Mouse (Mus musculus) heart, embryonic 11.5 days (tissue): Measurements from ENCODE around the gene Ccdc151. TPM values are rescaled to one million over a fixed set of nuclear protein-coding genes. Genes with fewer than 3 reads are reported as not detected.

Source experiments
- ATAC-seq: fragments of 200-750 bp; cut with Nextera tagmentation; replicated peaks from 2 replicates; pipeline ENCODE4 v1.8.0; 2017; ENCODE audit warnings: moderate library complexity; ENCODE audit not compliant: insufficient number of reproducible peaks, low FRiP score, low TSS enrichment
- H3K27ac ChIP-seq: fragments of 300-500 bp; sonication (generic); 2 replicates; pipeline ENCODE4 v1.5.1; 2014; ENCODE audit warnings: mild to moderate bottlenecking, low read depth, low read length
- H3K27me3 ChIP-seq: fragments of 300-500 bp; sonication (generic); 2 replicates; pipeline ENCODE4 v1.6.1; 2014; ENCODE audit warnings: mild to moderate bottlenecking, low read length, mixed read lengths; ENCODE audit not compliant: control insufficient read depth, insufficient read depth
- H3K36me3 ChIP-seq: fragments of 300-500 bp; sonication (generic); 2 replicates; pipeline ENCODE4 v1.6.1; 2014; ENCODE audit warnings: mild to moderate bottlenecking, low read length, moderate library complexity, mixed read lengths; ENCODE audit not compliant: control insufficient read depth, insufficient read depth
- H3K4me1 ChIP-seq: fragments of 300-500 bp; sonication (generic); 2 replicates; pipeline ENCODE4 v1.6.1; 2014; ENCODE audit warnings: low read length; ENCODE audit not compliant: control insufficient read depth, insufficient read depth
- H3K4me2 ChIP-seq: fragments of 300-500 bp; sonication (generic); 2 replicates; pipeline ENCODE4 v1.6.1; 2014; ENCODE audit warnings: mild to moderate bottlenecking, moderate library complexity
- H3K4me3 ChIP-seq: fragments of 300-500 bp; sonication (generic); 2 replicates; pipeline ENCODE4 v1.5.1; 2014; ENCODE audit warnings: low read depth, low read length
- H3K9ac ChIP-seq: fragments of 300-500 bp; sonication (generic); 2 replicates; pipeline ENCODE4 v1.6.1; 2014; ENCODE audit warnings: mild to moderate bottlenecking, low read depth, low read length, moderate library complexity
- H3K9me3 ChIP-seq: fragments of 300-500 bp; sonication (generic); replicated peaks from 2 replicates; pipeline ENCODE4 v1.6.1; 2016; ENCODE audit warnings: low read length; ENCODE audit not compliant: control insufficient read depth
- WGBS: fragments of 180-500 bp; shearing (Covaris S2); extraction: QIAGEN DNeasy Blood & Tissue Kit; methylation state at CpG from one replicate; pipeline ENCODE4 v1.1.7; 2014; ENCODE audit not compliant: insufficient replicate concordance; 5-methylcytosine and 5-hydroxymethylcytosine counted together
- polyA plus RNA-seq: library from polyadenylated mRNA; unstranded; fragments of >200 nt; fragmentation: Nextera tagmentation; extraction: Ambion mirVana; gene quantifications from 2 replicates; pipeline ENCODE4 v1.2.1, GENCODE M21; 2014

The Ccdc151 gene
- polyA plus RNA-seq, 1 experiment from 2014 or later, result not detected

DNA sequence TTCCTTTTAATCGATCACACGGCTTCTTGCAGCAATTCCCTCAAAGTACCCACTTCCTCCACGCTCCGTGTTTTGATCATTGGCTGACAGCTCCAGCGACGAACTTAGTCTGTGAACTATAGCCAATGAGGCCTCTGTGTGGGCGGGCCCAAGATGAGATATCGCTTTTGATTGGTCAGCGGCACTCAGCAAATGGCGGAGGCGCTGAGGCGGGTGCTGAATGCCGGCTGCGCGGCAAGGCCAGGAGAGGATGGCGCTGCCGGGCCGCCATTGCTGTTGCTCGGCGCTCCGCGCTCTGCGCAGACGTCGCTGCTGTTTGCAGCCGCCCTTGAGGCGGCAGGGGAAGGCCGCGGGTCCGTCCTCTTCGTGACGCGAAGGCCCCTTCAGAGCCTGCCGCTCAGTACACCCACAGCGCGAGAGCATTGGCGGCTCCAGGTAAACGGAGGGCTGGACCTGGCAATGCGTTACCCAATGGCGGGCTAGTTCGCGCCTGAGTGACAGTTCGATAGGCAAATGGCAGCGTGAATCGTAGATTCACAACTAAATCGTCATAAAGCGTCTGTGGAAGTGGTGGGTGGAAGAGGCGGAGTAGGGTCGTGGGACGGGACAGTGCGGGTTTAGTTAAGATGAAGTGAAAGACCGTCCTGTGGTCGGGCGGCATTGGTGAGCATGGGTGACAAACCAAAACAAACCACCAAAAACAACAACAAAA lies 46.7 kb downstream of the Ccdc151 start, which contains the start of gene Swsap1:
Gene Swsap1 (plus strand): TSS at position 186 of the 712 bp plus-strand sequence.
- whole genome bisulfite sequencing, result under 1% methylated on average over 54 of the region's 54 CpGs

DNA sequence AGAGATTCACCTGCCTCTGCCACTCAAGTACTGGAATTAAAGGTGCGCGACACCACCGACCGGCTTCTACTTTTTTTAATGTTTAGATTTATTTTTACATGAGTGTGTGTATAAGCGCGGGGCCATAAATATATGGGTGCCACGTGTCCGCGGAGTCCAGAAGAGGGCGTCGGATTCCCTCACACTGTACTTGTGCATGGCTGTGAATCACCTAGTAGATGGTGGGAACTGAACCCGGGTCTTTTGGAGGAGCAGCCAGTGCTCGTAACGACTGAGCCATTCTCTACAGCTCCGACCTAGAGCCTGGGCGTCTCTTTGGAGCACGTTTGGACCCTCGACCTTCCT lies 47.2 kb downstream of the Ccdc151 start:
- 1% methylated on average over 18 of the region's 18 CpGs for WGBS
- peak overlapping the region; percentile 69 for H3K4me3 ChIP-seq
- no peaks in the 10 kb centered on the region; the same call in 1 of the 2 replicates for H3K36me3 ChIP-seq

More for the DNA sequence above, 46.7 kb downstream of the Ccdc151 start, which contains the start of gene Swsap1:
- H3K4me1 ChIP-seq, result peaks cover 1% of the 10 kb centered on the region; the same call in 1 of the 2 replicates
- peak; percentile 94 for ATAC-seq
- peaks cover 11% of the 10 kb centered on the region for H3K27me3 ChIP-seq
- H3K9me3 ChIP-seq, result no peaks in the 10 kb centered on the region
- peak within 1 kb of the TSS; percentile 69 for H3K4me3 ChIP-seq
- no peaks in the 10 kb centered on the region; the same call in 1 of the 2 replicates for H3K36me3 ChIP-seq
- peak within 1 kb of the TSS; percentile 89 for H3K27ac ChIP-seq
- peak within 1 kb of the TSS; percentile 65 for H3K4me2 ChIP-seq
- H3K9ac ChIP-seq, result peak within 1 kb of the TSS; percentile 87

DNA sequence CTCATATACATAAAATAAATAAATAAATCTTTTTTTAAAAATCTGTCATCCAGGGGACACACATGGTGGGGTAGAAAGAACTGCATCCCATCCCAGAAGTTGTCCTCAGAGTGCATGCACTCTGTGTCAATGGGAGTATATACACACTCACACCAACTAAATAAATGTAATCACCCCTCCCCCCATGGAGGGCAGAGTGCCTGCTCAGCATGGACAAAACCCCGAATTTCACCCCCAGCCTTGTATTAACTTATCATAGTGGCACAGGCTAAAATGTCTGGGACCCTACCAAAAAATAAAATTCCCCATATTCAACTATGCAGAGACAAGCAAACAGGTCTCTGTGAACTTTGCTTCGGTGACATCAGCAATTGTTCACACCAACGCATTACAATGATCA lies 47.8 kb downstream of the Ccdc151 start:
- ATAC-seq, result no peak
- H3K27me3 ChIP-seq, result peaks cover 5% of the 10 kb centered on the region; the same call in 1 of the 2 replicates
- H3K9ac ChIP-seq, result no peak overlapping the region
- H3K9me3 ChIP-seq, result no peaks in the 10 kb centered on the region
- no peak overlapping the region for H3K27ac ChIP-seq
- H3K4me2 ChIP-seq, result peak overlapping the region; percentile 65
- H3K4me3 ChIP-seq, result no peak overlapping the region
- WGBS, result 82% methylated on average over 3 of the region's 3 CpGs
- H3K36me3 ChIP-seq, result no peaks in the 10 kb centered on the region; the same call in 1 of the 2 replicates
- H3K4me1 ChIP-seq, result no peaks in the 10 kb centered on the region

More for the DNA sequence above, 47.2 kb downstream of the Ccdc151 start:
- H3K9ac ChIP-seq, result peak overlapping the region; percentile 87
- ATAC-seq, result peak; percentile 55; the same call in 1 of the 2 replicates
- H3K4me1 ChIP-seq, result no peaks in the 10 kb centered on the region
- H3K9me3 ChIP-seq, result no peaks in the 10 kb centered on the region
- H3K4me2 ChIP-seq, result peak overlapping the region; percentile 65
- H3K27ac ChIP-seq, result peak overlapping the region; percentile 16; the same call in 1 of the 2 replicates
- H3K27me3 ChIP-seq, result peaks cover 8% of the 10 kb centered on the region; the same call in 1 of the 2 replicates

DNA sequence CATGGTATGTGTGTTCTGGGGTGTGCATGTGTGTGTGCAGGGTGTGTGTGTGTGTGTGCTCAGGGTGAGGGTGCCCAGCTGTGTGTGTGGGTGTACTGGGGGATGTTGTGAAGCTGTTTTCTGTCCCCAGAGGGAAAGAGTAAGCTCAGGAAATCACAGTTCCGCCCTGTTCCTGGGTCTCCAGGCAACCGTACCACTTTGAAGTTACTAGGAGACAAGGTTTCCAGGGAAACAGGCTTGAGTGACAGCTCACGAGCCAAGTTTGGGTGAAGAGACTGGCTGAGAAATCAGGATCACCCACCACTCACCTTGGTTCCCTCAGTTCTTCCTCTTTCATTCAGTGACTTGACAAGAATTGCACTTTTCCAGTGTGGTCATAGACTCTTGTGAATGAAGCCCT lies 48.8 kb downstream of the Ccdc151 start:
- Histone ChIP-seq H3K4me3 (no peak overlapping the region), H3K9ac (no peak overlapping the region), H3K4me2 (no peak overlapping the region), H3K27me3 (peaks cover 7% of the 10 kb centered on the region), H3K27ac (no peak overlapping the region), H3K9me3 (no peaks in the 10 kb centered on the region), H3K36me3 (no peaks in the 10 kb centered on the region; the same call in 1 of the 2 replicates), H3K4me1 (no peaks in the 10 kb centered on the region)
- 15% methylated on average over 3 of the region's 3 CpGs for WGBS
- ATAC-seq, result no peak

DNA sequence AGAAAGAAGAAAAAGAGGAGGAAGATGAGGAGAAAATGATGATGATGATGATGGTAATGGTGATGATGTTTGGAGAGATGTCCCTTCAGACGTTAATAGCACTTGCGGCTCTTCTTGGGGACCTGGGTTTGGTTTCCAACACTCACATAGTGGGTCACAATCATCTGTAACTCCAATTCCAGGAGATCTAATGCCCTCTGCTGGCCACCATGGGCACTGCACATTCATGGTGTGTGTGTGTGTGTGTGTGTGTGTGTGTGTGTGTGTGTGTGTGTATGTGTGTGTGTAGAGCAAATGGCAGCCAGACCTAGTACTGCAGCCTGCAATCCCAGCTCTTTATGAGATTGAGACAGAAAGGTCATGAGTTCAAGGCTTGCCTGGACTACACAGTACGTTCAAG lies 50.5 kb downstream of the Ccdc151 start:
- Histone ChIP-seq H3K9ac (no peak overlapping the region), H3K27ac (no peak overlapping the region), H3K4me3 (no peak overlapping the region), H3K4me1 (peaks cover 3% of the 10 kb centered on the region; the same call in 1 of the 2 replicates), H3K9me3 (no peaks in the 10 kb centered on the region), H3K36me3 (no peaks in the 10 kb centered on the region), H3K27me3 (peaks cover 22% of the 10 kb centered on the region), H3K4me2 (no peak overlapping the region)
- no peak for ATAC-seq
- WGBS, result 61% methylated on average over 3 of the region's 3 CpGs

DNA sequence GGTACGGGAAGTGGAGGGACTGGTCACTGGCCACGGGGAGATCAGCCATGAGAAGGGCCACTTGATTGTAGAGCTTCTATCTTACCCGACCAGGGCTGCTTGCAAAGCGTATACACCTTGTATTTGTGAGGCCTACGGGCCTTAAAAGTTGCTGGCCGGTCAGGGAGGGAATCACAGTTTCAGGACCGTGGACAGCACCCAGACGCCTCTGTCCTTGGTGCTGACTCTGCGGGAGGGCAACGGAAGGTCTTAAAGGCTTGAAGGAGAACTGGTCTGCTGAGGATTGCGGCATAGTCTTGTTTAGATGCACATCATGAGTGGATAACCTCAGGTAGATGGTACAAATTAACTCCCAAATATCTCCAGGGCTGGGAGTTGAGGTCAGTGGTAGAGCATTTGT lies 52.1 kb downstream of the Ccdc151 start:
- H3K4me2 ChIP-seq, result no peak overlapping the region
- WGBS, result 17% methylated on average over 11 of the region's 11 CpGs
- no peak for ATAC-seq

DNA sequence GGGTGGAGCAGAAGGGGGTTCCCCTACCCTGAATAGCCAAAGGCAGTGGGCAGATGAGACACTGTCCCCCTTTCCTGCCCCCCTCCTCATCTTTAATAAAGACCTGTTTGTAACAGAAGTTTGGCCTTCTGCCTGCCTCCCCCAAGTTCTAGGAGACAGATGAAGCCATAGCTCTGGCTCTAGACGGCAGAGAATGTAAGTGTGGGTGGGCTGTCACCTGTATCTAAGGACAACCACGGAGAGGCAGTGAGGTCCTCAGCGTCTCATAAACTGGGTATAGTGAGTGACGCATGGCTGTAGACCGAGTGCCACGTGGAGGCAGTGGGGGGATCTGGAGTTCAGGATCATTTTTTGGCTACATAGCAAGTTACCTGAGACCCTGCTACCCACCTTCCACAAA lies 53.6 kb downstream of the Ccdc151 start:
- peaks cover 36% of the 10 kb centered on the region for H3K27me3 ChIP-seq

More for the DNA sequence above, 52.1 kb downstream of the Ccdc151 start:
- H3K36me3 ChIP-seq, result no peaks in the 10 kb centered on the region
- H3K4me3 ChIP-seq, result no peak overlapping the region
- no peak overlapping the region for H3K27ac ChIP-seq
- H3K4me1 ChIP-seq, result peaks cover 3% of the 10 kb centered on the region; the same call in 1 of the 2 replicates
- no peaks in the 10 kb centered on the region for H3K9me3 ChIP-seq
- H3K9ac ChIP-seq, result no peak overlapping the region
- peaks cover 28% of the 10 kb centered on the region for H3K27me3 ChIP-seq

DNA sequence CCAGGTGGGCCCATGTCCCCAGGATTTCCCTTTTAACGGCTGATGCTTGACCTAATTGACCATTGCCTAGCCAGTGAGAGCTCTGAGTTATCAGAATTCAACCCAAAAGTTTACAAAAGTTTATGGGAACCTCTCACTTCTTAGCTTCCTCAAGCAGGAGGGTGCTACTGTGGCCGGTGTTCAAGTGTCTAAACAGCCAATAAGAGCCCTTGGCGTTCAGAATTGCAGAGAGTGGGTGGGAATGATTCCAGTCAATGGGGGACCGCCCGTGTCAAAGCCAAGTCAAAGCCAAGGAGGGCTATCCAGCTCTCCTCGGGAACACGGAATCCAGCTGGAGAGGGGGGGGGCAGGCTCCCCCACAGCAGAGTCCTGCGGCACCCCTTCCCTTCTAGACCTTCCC lies 54.3 kb downstream of the Ccdc151 start:
- Histone ChIP-seq H3K9me3 (no peaks in the 10 kb centered on the region), H3K4me3 (no peak overlapping the region), H3K27me3 (peaks cover 42% of the 10 kb centered on the region), H3K4me2 (no peak overlapping the region), H3K9ac (no peak overlapping the region), H3K36me3 (no peaks in the 10 kb centered on the region), H3K27ac (no peak overlapping the region), H3K4me1 (peaks cover 3% of the 10 kb centered on the region; the same call in 1 of the 2 replicates)
- no peak for ATAC-seq
- WGBS, result 45% methylated on average over 8 of the region's 8 CpGs

More for the DNA sequence above, 53.6 kb downstream of the Ccdc151 start:
- Histone ChIP-seq H3K9me3 (no peaks in the 10 kb centered on the region), H3K27ac (no peak overlapping the region), H3K36me3 (no peaks in the 10 kb centered on the region), H3K9ac (no peak overlapping the region), H3K4me2 (no peak overlapping the region), H3K4me1 (peaks cover 3% of the 10 kb centered on the region; the same call in 1 of the 2 replicates), H3K4me3 (no peak overlapping the region)
- no peak for ATAC-seq
- 64% methylated on average over 6 of the region's 6 CpGs for WGBS
